Mouse (Mus musculus) embryonic facial prominence, embryonic 11.5 days (tissue): Measurements from ENCODE around the gene Ppp1r14c. TPM values are rescaled to one million over a fixed set of nuclear protein-coding genes. Genes with fewer than 3 reads are reported as not detected.
"Not testable (repeated sequence)": the region's sequence is repeated elsewhere in the genome, so short reads cannot be mapped to it uniquely, and the experiment has no call there.

Experiments used
- ATAC-seq: fragments of 200-750 bp; cut with Nextera tagmentation; replicated peaks from 2 replicates; pipeline ENCODE4 v1.8.0; 2017; ENCODE audit warnings: low read depth; ENCODE audit not compliant: insufficient number of reproducible peaks, low FRiP score, low TSS enrichment
- DNase-seq: peaks from one replicate; pipeline ENCODE4 v3.0.0-alpha.2; 2015; ENCODE audit warnings: low spot score
- H3K27ac ChIP-seq: fragments of 300-500 bp; sonication (generic); replicated peaks from 2 replicates; pipeline ENCODE4 v1.5.1; 2014; ENCODE audit warnings: mild to moderate bottlenecking, low read depth, low read length, control low read depth
- H3K27me3 ChIP-seq: fragments of 300-500 bp; sonication (generic); 2 replicates; pipeline ENCODE4 v1.6.1; 2014; ENCODE audit warnings: mild to moderate bottlenecking, low read length, moderate library complexity, mixed read lengths; ENCODE audit not compliant: control insufficient read depth, insufficient read depth
- H3K36me3 ChIP-seq: fragments of 300-500 bp; sonication (generic); replicated peaks from 2 replicates; pipeline ENCODE4 v1.6.1; 2014; ENCODE audit warnings: low read depth, mild to moderate bottlenecking, low read length, moderate library complexity, mixed read lengths; ENCODE audit not compliant: control insufficient read depth, insufficient read depth
- H3K4me1 ChIP-seq: fragments of 300-500 bp; sonication (generic); 2 replicates; pipeline ENCODE4 v1.6.1; 2014; ENCODE audit warnings: low read length, mixed read lengths; ENCODE audit not compliant: control insufficient read depth, insufficient read depth
- H3K4me2 ChIP-seq: fragments of 300-500 bp; sonication (generic); 2 replicates; pipeline ENCODE4 v1.6.1; 2014; ENCODE audit warnings: low read depth, mild to moderate bottlenecking, control low read depth, low read length, moderate library complexity
- H3K4me3 ChIP-seq: fragments of 300-500 bp; sonication (generic); 2 replicates; pipeline ENCODE4 v1.5.1; 2014; ENCODE audit warnings: low read depth, low read length, control low read depth
- H3K9ac ChIP-seq: fragments of 300-500 bp; sonication (generic); replicated peaks from 2 replicates; pipeline ENCODE4 v1.6.1; 2014; ENCODE audit warnings: mild to moderate bottlenecking, control low read depth, low read length
- H3K9me3 ChIP-seq: fragments of 300-500 bp; sonication (generic); replicated peaks from 2 replicates; pipeline ENCODE4 v1.6.1; 2016; ENCODE audit warnings: mild to moderate bottlenecking, low read length, inconsistent platforms, mixed read lengths; ENCODE audit not compliant: control insufficient read depth
- WGBS: fragments of 180-500 bp; shearing (Covaris S2); extraction: QIAGEN DNeasy Blood & Tissue Kit; methylation state at CpG from one replicate; pipeline ENCODE4 v1.1.7; 2014; 5-methylcytosine and 5-hydroxymethylcytosine counted together
- polyA plus RNA-seq: library from polyadenylated mRNA; unstranded; fragments of >200 nt; fragmentation: Nextera tagmentation; extraction: Ambion mirVana; gene quantifications from 2 replicates; pipeline ENCODE4 v1.2.1, GENCODE M21; 2014

Ppp1r14c gene
- polyA plus RNA-seq, 1 experiment from 2014 or later, result 4.5 TPM

DNA sequence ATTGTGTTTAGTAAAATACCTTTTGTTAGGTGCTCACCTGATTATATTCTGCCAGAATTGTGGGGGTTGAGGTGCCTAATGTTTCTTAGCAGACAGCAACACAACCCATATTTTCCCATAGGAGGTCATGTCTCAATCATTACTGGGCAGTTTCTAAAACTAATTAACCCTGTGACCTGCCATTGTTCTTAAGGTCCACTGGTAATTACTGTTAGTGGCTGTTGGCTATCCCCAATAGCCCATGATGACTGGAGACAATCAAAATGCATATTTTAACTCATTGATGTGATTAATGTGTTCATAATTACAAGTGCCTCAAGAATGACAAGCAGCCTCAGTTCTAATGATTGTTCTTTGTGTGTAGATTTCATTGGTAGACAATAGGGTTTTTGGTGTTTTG lies 58.2 kb downstream of the Ppp1r14c start:
- Histone ChIP-seq H3K4me3 (no peak overlapping the region), H3K4me1 (no peaks in the 10 kb centered on the region), H3K27me3 (no peaks in the 10 kb centered on the region), H3K9ac (no peak overlapping the region), H3K9me3 (no peaks in the 10 kb centered on the region), H3K4me2 (no peak overlapping the region), H3K36me3 (no peaks in the 10 kb centered on the region), H3K27ac (no peak overlapping the region)
- DNase-seq (no peak), ATAC-seq (no peak)

- H3K4me1 ChIP-seq, result no peaks in the 10 kb centered on the region
- H3K27me3 ChIP-seq, result no peaks in the 10 kb centered on the region
- WGBS, result 69% methylated on average over 3 of the region's 3 CpGs
- H3K4me2 ChIP-seq, result no peak overlapping the region
- no peaks in the 10 kb centered on the region for H3K36me3 ChIP-seq
- no peak overlapping the region for H3K4me3 ChIP-seq
- H3K9me3 ChIP-seq, result no peaks in the 10 kb centered on the region
- no peak overlapping the region for H3K27ac ChIP-seq
- DNase-seq (no peak), ATAC-seq (no peak)
- no peak overlapping the region for H3K9ac ChIP-seq
Measured at GRCm38 (mm10) chr10:3427689-3428399, 62.0 kb downstream of the Ppp1r14c start.

DNA sequence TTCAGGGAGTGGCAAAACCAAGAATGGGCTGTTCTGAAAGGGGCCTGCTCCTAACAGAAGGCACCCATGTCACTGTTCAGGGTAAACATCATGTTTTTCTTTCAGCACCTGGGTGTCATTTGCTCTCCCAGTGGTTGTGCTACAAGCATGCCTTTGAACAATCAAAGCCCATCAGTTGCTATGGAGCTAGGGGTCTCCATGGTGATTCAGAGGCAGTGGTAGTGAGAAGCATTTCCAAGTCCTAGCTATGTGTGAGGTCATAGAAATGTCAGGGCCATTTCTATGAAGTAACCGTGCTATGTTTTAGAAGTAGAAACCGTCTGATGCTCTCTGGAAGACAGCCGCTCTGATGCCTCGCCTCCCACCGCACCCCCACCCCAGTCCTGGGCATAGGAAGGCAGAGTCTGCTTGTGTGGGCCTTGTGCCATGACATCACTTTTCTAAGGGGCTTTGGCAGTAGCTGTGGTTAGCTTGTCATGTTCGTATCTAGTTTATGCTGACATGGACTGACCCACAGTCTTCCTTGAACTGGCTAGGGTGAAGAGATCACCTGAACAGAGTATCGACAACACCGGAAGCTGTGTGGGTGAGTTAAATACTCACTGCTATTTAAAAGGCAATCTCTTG lies 69.1 kb downstream of the Ppp1r14c start:
- Histone ChIP-seq H3K4me2 (no peak overlapping the region), H3K9ac (no peak overlapping the region), H3K9me3 (no peaks in the 10 kb centered on the region), H3K4me1 (no peaks in the 10 kb centered on the region), H3K27ac (no peak overlapping the region), H3K36me3 (no peaks in the 10 kb centered on the region; the same call in 1 of the 2 replicates), H3K27me3 (no peaks in the 10 kb centered on the region), H3K4me3 (no peak overlapping the region)
- ATAC-seq, result no peak
- no peak for DNase-seq
- WGBS, result 88% methylated on average over 8 of the region's 8 CpGs

- Histone ChIP-seq H3K4me2 (no peak overlapping the region), H3K9ac (no peak overlapping the region), H3K27me3 (no peaks in the 10 kb centered on the region), H3K9me3 (no peaks in the 10 kb centered on the region), H3K4me1 (no peaks in the 10 kb centered on the region), H3K4me3 (no peak overlapping the region), H3K36me3 (no peaks in the 10 kb centered on the region), H3K27ac (no peak overlapping the region)
- whole genome bisulfite sequencing, result 60% methylated on average over 2 of the region's 2 CpGs
- ATAC-seq (no peak), DNase-seq (no peak)
Measured at GRCm38 (mm10) chr10:3440722-3441471, 75.0 kb downstream of the Ppp1r14c start.

- WGBS, result 95% methylated on average over 10 of the region's 10 CpGs
- ATAC-seq, result not testable (repeated sequence)
Measured at GRCm38 (mm10) chr10:3446748-3447147, 80.9 kb downstream of the Ppp1r14c start.

GRCm38 (mm10) chr10:3448699-3449098 lies 82.8 kb downstream of the Ppp1r14c start:
- Histone ChIP-seq H3K4me2 (no peak overlapping the region), H3K9ac (no peak overlapping the region), H3K9me3 (no peaks in the 10 kb centered on the region), H3K4me1 (no peaks in the 10 kb centered on the region), H3K36me3 (no peaks in the 10 kb centered on the region), H3K4me3 (no peak overlapping the region), H3K27ac (no peak overlapping the region), H3K27me3 (no peaks in the 10 kb centered on the region)
- ATAC-seq (no peak), DNase-seq (no peak)
- 84% methylated on average over 5 of the region's 5 CpGs for WGBS

More at GRCm38 (mm10) chr10:3446748-3447147, 80.9 kb downstream of the Ppp1r14c start:
- not testable (repeated sequence) for H3K4me1 ChIP-seq, H3K4me2 ChIP-seq, DNase-seq, H3K27me3 ChIP-seq, H3K9ac ChIP-seq, H3K36me3 ChIP-seq, H3K4me3 ChIP-seq, H3K9me3 ChIP-seq, H3K27ac ChIP-seq

DNA sequence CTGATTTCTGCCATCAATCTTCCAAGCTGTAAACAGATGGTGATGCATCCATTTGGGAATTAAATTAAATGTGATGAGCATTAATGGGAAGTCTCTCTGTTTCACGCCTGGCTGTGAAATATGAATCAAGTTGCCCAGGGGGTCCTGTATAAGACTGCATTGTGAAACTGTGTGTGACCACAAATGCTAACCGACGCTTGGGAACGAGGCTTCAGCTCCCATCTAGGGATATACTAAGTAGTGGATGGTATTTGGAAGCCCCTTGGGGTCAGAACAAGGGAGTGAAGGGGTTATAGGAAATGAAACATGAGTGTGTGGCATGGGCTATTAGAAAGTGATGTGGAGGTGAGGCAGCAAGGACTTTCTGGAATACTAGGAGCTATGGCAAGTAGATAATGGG lies 86.1 kb downstream of the Ppp1r14c start:
- no peak overlapping the region for H3K4me3 ChIP-seq
- WGBS, result 80% methylated on average over 4 of the region's 4 CpGs

More for the DNA sequence above, 86.1 kb downstream of the Ppp1r14c start:
- Histone ChIP-seq H3K9me3 (no peaks in the 10 kb centered on the region), H3K4me2 (no peak overlapping the region), H3K9ac (no peak overlapping the region), H3K27ac (no peak overlapping the region), H3K4me1 (no peaks in the 10 kb centered on the region), H3K36me3 (no peaks in the 10 kb centered on the region), H3K27me3 (no peaks in the 10 kb centered on the region)
- no peak for DNase-seq
- ATAC-seq, result no peak
